Mouse (Mus musculus): ENCODE results near the gene Ldlrad3.

Ldlrad3 gene

GRCm38 (mm10) chr2:102040011-102040410 is 146.2 kb downstream of the Ldlrad3 start:
- in situ Hi-C loops (cut with MboI; ENCODE audit: low sequenced_read_pairs), result no loop called here

GRCm38 (mm10) chr2:102038895-102039667 is 147.1 kb downstream of the Ldlrad3 start:
- in situ Hi-C loops (cut with MboI; ENCODE audit: low sequenced_read_pairs), result no loop called here

- in situ Hi-C loops (cut with MboI; ENCODE audit: low sequenced_read_pairs), result no loop called here
These were observed 147.8 kb downstream of the Ldlrad3 start for GRCm38 (mm10) chr2:102038229-102038894.

- in situ Hi-C loops (cut with MboI; ENCODE audit: low sequenced_read_pairs), result no loop called here
These were observed 149.3 kb downstream of the Ldlrad3 start for GRCm38 (mm10) chr2:102036665-102037511.

- in situ Hi-C loops (cut with MboI; ENCODE audit: low sequenced_read_pairs), result no loop called here
These were observed 151.7 kb downstream of the Ldlrad3 start for GRCm38 (mm10) chr2:102034513-102034879.

- in situ Hi-C loops (cut with MboI; ENCODE audit: low sequenced_read_pairs), result no loop called here
These were observed 152.2 kb downstream of the Ldlrad3 start for GRCm38 (mm10) chr2:102033818-102034512.

GRCm38 (mm10) chr2:102032713-102033343 is 153.4 kb downstream of the Ldlrad3 start:
- in situ Hi-C loops (cut with MboI; ENCODE audit: low sequenced_read_pairs), result no loop called here

- in situ Hi-C loops (cut with MboI; ENCODE audit: low sequenced_read_pairs), result no loop called here
These were observed 155.5 kb downstream of the Ldlrad3 start for GRCm38 (mm10) chr2:102030652-102031051.

GRCm38 (mm10) chr2:102030152-102030551 is 156.0 kb downstream of the Ldlrad3 start:
- in situ Hi-C loops (cut with MboI; ENCODE audit: low sequenced_read_pairs), result no loop called here

- in situ Hi-C loops (cut with MboI; ENCODE audit: low sequenced_read_pairs), result no loop called here
These were observed 156.5 kb downstream of the Ldlrad3 start for GRCm38 (mm10) chr2:102029682-102030081.

- in situ Hi-C loops (cut with MboI; ENCODE audit: low sequenced_read_pairs), result no loop called here
These were observed 158.9 kb downstream of the Ldlrad3 start for GRCm38 (mm10) chr2:102027265-102027664.

GRCm38 (mm10) chr2:102026156-102026555 is 160.0 kb downstream of the Ldlrad3 start:
- in situ Hi-C loops (cut with MboI; ENCODE audit: low sequenced_read_pairs), result no loop called here

- in situ Hi-C loops (cut with MboI; ENCODE audit: low sequenced_read_pairs), result no loop called here
These were observed 161.7 kb downstream of the Ldlrad3 start for GRCm38 (mm10) chr2:102024483-102024882.

GRCm38 (mm10) chr2:102021371-102022084 is 164.7 kb downstream of the Ldlrad3 start:
- in situ Hi-C loops (cut with MboI; ENCODE audit: low sequenced_read_pairs), result no loop called here

- in situ Hi-C loops (cut with MboI; ENCODE audit: low sequenced_read_pairs), result no loop called here
These were observed 165.6 kb downstream of the Ldlrad3 start for GRCm38 (mm10) chr2:102020546-102020945.

- in situ Hi-C loops (cut with MboI; ENCODE audit: low sequenced_read_pairs), result no loop called here
These were observed 171.6 kb downstream of the Ldlrad3 start for GRCm38 (mm10) chr2:102014538-102015113.

- in situ Hi-C loops (cut with MboI; ENCODE audit: low sequenced_read_pairs), result no loop called here
These were observed 174.7 kb downstream of the Ldlrad3 start for GRCm38 (mm10) chr2:102011311-102011975.

- in situ Hi-C loops (cut with MboI; ENCODE audit: low sequenced_read_pairs), result no loop called here
These were observed 176.4 kb downstream of the Ldlrad3 start for GRCm38 (mm10) chr2:102009766-102010265.

- in situ Hi-C loops (cut with MboI; ENCODE audit: low sequenced_read_pairs), result no loop called here
These were observed 180.0 kb downstream of the Ldlrad3 start for GRCm38 (mm10) chr2:102006143-102006542.

Measured in CH12F3 (cell line).